Mouse (Mus musculus) layer of hippocampus, adult 9-11 months (tissue): ENCODE measurements around the gene Gm14862.
"Not testable (repeated sequence)": the region's sequence is repeated elsewhere in the genome, so short reads cannot be mapped to it uniquely, and the experiment has no call there.

Experiments
- DNase-seq: peaks from one replicate; pipeline ENCODE4 v3.0.0; 2022

The Gm14862 gene

DNA sequence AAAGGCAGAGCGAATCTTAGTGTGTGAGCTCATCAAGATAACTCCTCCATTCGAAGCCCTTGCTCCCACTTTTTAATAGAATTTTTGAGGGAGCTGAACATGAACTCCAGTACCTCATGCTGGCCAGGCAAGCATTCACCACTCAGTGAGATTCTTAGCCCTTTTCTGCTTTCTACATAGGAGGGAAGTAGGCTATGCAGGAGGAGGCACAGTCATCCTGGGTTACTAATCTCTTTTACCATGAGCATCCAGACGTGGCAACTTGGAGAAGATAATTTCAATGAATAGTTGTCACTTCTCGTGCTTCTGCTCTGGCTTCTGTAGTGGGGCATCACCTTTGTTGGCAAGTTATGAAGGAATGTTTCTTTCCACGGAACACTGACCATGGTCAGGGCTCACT, at the start of gene Gm14862:
Gene Gm14862, minus strand, starts transcription at position 134 of the 400 bp plus-strand sequence.
- no peak for DNase-seq

DNA sequence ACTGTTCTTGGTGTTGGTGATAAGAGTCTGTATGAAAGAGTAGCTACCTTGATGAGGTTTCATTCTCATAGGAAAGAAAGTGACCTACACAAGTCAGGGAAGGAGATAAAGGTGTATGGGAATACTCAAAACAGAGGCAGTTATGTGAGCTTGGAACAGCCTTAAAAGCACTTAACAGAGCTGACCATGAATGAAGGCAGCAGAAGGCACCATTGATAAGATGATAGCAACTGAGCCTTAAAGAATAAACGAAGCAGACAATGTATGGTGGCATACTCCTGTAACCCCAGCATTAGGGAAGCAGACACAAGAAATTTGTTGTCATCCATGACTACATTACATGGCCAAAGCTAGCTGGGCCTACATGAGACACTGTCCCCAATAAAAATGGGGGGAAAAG, 46.8 kb upstream of the Gm14862 start:
- DNase-seq, result no peak

DNA sequence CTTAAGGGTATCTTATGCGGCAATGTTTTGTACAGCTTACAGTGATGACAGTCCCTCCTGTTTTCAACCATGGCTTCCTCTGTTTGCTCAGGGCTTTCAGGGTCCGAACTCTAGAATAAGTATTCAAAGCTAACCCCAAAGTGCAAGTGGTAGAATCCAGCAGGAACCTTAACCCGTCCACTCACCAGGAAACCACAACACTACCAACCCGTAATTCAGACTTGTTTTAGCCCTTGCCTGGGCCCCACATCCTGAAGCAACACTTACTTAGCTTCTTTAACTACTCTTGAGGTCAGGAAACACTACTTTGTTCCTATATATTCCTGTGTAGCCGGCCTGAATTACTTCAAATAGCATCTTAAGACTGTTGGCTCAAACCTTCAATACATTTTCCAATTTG, 46.1 kb upstream of the Gm14862 start:
- no peak for DNase-seq

DNA sequence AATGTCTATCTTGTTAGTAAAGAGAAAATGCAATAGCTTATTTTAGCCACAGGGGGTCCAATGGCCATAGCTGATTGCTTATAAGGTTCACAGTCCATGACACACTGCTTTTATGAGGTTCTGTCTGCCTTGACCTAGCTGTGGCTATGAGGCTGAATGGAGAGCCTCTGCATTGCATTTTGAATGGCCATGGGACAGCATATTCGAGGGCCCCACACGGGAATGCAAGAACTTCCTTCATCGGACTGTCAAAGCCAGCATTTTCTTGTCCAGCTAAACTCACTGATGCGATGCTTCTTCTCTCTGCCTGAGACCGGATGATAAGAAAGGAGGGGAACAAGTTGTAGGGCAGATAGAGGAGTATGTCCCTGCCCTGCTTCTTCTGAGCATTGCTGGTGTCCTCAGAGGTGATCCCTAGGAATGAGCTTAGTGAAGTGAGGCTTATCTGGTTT, 41.7 kb upstream of the Gm14862 start:
- DNase-seq, result no peak

GRCm38 (mm10) chrX:9293140-9293829, 36.6 kb upstream of the Gm14862 start:
- not testable (repeated sequence) for DNase-seq

GRCm38 (mm10) chrX:9283464-9283863, 26.8 kb upstream of the Gm14862 start, which contains the start of gene H2al1m:
TSS of gene H2al1m (plus strand) at chrX:9283764.
- not testable (repeated sequence) for DNase-seq

DNA sequence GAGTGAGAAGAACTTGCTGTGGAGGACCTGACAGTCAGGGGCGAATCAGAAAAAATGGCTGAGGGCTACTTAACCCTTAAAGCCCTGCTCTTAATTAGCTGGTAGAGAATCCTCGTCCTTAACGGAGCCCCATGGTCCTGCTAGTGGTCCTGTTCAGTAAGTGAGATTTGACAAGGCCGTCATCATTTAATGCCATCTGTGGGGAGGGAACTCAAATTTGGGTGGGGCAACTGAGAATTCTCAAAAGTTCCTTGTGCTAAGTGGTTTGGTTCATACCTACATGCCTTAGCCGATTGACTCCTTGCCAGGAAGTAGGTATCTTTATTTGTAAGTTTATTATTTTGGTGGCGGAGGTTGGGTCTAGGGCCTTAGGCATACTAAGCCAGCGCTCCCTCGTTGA, 17.6 kb upstream of the Gm14862 start:
- DNase-seq, result no peak

- DNase-seq, result no peak
Measured at GRCm38 (mm10) chrX:9273377-9274002, 16.8 kb upstream of the Gm14862 start.

- DNase-seq, result peak; percentile 34
Measured at GRCm38 (mm10) chrX:9272460-9273361, 16.0 kb upstream of the Gm14862 start, which contains the start of gene Xk. TSS of gene Xk (plus strand) at chrX:9272756.

GRCm38 (mm10) chrX:9271947-9272459, 15.3 kb upstream of the Gm14862 start:
- no peak for DNase-seq

DNA sequence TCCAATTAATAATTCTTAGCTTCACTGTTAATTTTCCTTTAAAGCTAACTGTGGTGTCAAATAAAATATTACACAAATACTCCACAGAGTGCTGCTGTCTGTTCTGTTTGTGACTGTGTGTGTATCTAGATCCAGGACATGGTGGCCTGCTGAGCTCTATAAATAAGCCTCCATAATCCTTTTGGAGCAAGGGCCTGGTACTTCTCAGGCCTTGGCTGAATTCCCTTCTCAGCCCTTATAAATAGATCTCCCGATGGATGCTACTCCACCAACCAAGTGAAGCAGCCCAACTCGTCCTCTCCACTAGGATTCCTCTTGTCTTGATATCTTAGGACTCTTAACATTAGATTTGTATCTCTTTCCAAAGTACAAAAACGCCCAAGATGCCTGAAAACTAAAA, 14.4 kb upstream of the Gm14862 start:
- no peak for DNase-seq

DNA sequence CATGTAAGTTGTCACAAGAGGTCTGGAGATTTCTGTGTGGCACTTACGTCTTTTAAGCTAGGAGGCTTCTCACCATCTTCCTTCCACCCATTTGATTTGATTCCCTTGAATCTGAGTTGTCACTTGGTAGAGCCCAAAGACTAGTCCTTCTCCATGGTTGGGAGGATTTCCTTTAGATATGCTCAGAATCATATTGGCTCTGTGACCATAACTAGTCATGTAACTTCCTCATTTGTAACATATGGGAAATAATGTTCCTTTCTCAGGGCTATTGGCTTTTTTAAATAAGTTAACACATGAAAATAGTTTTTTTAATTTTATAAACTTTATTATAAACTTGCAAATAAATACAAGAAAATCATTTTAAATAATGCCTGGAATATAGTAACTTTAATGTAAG, 2.6 kb upstream of the Gm14862 start:
- no peak for DNase-seq

DNA sequence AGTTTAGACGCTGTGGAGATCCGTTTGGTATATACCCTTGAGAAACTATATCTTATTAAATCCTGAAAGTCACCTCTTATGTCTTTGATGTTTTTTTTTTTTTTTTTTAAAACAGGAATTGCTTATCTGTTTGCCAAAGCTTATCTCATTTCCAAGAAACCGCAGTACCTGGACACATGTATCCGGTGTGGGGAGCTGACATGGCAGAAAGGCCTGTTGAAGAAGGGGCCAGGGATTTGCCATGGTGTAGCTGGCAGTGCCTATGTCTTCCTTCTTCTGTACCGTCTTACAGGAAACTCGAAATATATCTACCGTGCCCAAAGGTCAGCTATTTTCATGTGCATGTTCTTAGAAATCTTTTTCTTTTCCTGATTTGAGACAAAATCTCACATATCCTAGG, 1.1 kb upstream of the Gm14862 start:
- no peak for DNase-seq

- no peak for DNase-seq
Measured at GRCm38 (mm10) chrX:9254901-9255300, 1.8 kb downstream of the Gm14862 start.

DNA sequence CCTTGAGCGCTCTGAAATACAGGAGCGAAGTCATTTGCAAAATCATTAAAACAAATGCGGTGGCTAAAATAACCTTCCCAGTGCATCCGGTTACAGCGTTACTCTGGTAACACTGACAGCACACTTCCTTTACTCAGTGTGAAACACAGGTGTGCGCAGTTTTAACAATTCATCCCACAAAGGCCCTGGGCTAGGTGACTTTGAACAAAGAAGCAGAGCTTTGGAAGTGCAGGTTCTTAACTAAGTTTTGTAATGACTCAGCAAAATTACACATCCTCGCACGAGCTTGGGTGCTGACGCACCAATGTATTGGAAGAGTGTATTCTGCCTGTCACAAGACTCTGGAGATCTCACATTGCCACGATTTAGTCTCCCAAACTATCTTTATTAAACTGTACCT, 2.7 kb downstream of the Gm14862 start:
- no peak for DNase-seq

DNA sequence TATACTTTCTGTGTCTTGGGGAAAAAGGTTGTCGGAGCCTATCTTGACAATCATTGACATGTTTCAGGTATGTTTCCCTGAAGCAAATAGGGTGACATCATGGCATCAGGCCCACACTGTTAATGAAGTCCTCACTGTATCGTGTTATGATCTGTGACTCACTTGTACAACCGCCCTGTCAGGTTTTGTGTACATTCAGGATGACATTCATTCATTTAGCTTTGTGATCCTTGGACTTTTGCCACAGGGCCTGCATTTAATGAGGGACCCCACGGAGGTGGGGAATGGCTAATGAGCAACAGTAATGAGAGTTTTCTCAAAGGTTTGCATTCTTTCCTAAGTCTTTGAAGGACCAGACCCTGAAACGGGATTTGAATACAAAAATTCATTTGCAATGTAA, 7.8 kb downstream of the Gm14862 start:
- no peak for DNase-seq

DNA sequence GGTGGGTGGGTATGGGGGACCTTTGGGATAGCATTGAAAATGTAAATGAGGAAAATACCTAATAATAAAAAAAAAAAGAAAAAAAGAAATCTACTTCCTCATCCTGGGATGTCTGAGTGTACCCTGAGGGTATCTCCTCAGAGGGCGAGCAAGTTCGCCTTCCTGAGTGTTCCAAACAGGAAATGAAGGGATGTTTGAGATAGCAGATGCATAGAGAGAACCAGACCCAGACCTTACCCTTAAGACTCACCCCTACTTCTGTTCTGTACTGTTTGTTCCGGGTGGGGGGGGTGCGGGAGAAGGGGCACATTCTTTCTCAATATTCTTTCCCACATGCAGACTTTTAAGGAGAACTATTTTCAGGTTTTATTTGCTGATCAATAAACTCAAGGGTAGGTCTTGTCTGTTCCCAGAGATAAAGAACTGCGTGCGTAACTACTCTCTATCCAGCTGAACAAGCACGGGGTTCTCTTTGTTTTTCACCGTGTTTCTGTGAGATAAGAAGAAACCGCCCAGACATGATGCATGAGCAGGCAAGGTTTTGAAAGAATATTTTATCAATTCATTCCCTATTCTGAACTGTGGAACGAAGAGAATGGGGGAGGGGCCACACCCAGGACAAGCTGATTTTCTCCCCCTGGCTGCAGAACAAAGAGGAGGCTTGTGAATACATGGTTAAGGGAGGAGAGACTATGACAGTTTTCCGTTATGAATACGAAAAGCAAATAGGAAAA, 11.9 kb downstream of the Gm14862 start:
- DNase-seq, result no peak

- no peak for DNase-seq
Measured at GRCm38 (mm10) chrX:9243381-9243864, 13.3 kb downstream of the Gm14862 start.

GRCm38 (mm10) chrX:9240737-9241591, 15.7 kb downstream of the Gm14862 start:
- peak; percentile 7 for DNase-seq

GRCm38 (mm10) chrX:9227105-9227504, 29.6 kb downstream of the Gm14862 start:
- DNase-seq, result no peak
